Mouse (Mus musculus) spleen, adult 2 months (tissue): ENCODE measurements at regions not wholly inside any gene's neighbourhood (a gene's known extent, or its start where the extent isn't known, plus 50 kb on each side); places are given as distances from the start of the nearest gene placed in this dataset.

Experiments used
- DNase-seq, 2 experiments: peaks; one replicate each; pipeline versions ENCODE4 v3.0.0 to v3.0.0-alpha.2; 2012 to 2021; ENCODE audit warnings: low spot score in 2 of 2, low read depth in 1 of 2
- H3K27ac ChIP-seq: fragments of 200-500 bp; 2 replicates; pipeline ENCODE4 v1.5.1; 2012; ENCODE audit warnings: low read length, inconsistent platforms; ENCODE audit not compliant: insufficient read depth
- H3K27me3 ChIP-seq: fragments of 200-500 bp; 2 replicates; pipeline ENCODE4 v1.6.1; 2012; ENCODE audit warnings: mild to moderate bottlenecking, moderate library complexity, low read length, inconsistent platforms; ENCODE audit not compliant: control insufficient read depth, insufficient read depth
- H3K36me3 ChIP-seq: fragments of 200-500 bp; 2 replicates; pipeline ENCODE4 v1.6.1; 2012; ENCODE audit warnings: mild to moderate bottlenecking, low read length, inconsistent platforms; ENCODE audit not compliant: control insufficient read depth, insufficient read depth
- H3K4me1 ChIP-seq: fragments of 200-500 bp; 2 replicates; pipeline ENCODE4 v1.6.1; 2011; ENCODE audit warnings: inconsistent platforms; ENCODE audit not compliant: control insufficient read depth, insufficient read depth, insufficient read length
- H3K4me3 ChIP-seq: fragments of 200-500 bp; 2 replicates; pipeline ENCODE4 v1.5.1; 2011; ENCODE audit warnings: mild to moderate bottlenecking, inconsistent platforms; ENCODE audit not compliant: insufficient read depth, insufficient read length; ENCODE audit errors: extremely low read depth
- CTCF ChIP-seq: fragments of 200-500 bp; IDR thresholded peaks from 2 replicates; pipeline ENCODE4 v1.5.1; 2011; ENCODE audit warnings: mild to moderate bottlenecking, inconsistent platforms; ENCODE audit not compliant: insufficient read depth, insufficient read length, insufficient replicate concordance; ENCODE audit errors: extremely low read depth
- POLR2A ChIP-seq: fragments of 200-500 bp; IDR thresholded peaks from 2 replicates; pipeline ENCODE4 v1.6.1; 2011; ENCODE audit warnings: low read depth, low read length, inconsistent platforms
- WGBS: fragments of 180-500 bp; shearing (Covaris S2); methylation state at CpG from one replicate; pipeline ENCODE4 v1.1.7; 2018; 5-methylcytosine and 5-hydroxymethylcytosine counted together

- no peak for TF ChIP-seq CTCF
- TF ChIP-seq POLR2A: no peak
- no peak overlapping the region for H3K4me3 ChIP-seq
- DNase-seq: no peak
- no peaks in the 10 kb centered on the region for H3K36me3 ChIP-seq
- H3K27me3 ChIP-seq: no peaks in the 10 kb centered on the region
- H3K4me1 ChIP-seq: no peaks in the 10 kb centered on the region
- no peak overlapping the region for H3K27ac ChIP-seq
Observed at GRCm38 (mm10) chr8:102845362-102845761, 59.9 kb upstream of the Cdh11 start.

GRCm38 (mm10) chr8:102860021-102860420, 74.6 kb upstream of the Cdh11 start:
- WGBS: 73% methylated on average over 1 of the region's 1 CpGs
- TF ChIP-seq CTCF (no peak), POLR2A (no peak)
- Histone ChIP-seq H3K27me3 (no peaks in the 10 kb centered on the region), H3K27ac (no peak overlapping the region), H3K4me3 (no peak overlapping the region), H3K36me3 (no peaks in the 10 kb centered on the region), H3K4me1 (no peaks in the 10 kb centered on the region)
- no peak for DNase-seq

GRCm38 (mm10) chr8:102899525-102899924, 114.1 kb upstream of the Cdh11 start:
- H3K4me3 ChIP-seq: no peak overlapping the region
- DNase-seq: no peak
- no peak overlapping the region for H3K27ac ChIP-seq
- no peaks in the 10 kb centered on the region for H3K36me3 ChIP-seq
- TF ChIP-seq POLR2A (no peak), CTCF (no peak)
- 69% methylated on average over 2 of the region's 2 CpGs for WGBS
- no peaks in the 10 kb centered on the region for H3K27me3 ChIP-seq
- H3K4me1 ChIP-seq: no peaks in the 10 kb centered on the region

- Histone ChIP-seq H3K27ac (no peak overlapping the region), H3K36me3 (no peaks in the 10 kb centered on the region), H3K27me3 (no peaks in the 10 kb centered on the region), H3K4me3 (no peak overlapping the region), H3K4me1 (no peaks in the 10 kb centered on the region)
- WGBS: 78% methylated on average over 5 of the region's 5 CpGs
- no peak for TF ChIP-seq CTCF
- no peak for TF ChIP-seq POLR2A
- DNase-seq: no peak
Observed at GRCm38 (mm10) chr8:102900662-102901061, 115.2 kb upstream of the Cdh11 start.

GRCm38 (mm10) chr8:102907444-102907843, 122.0 kb upstream of the Cdh11 start:
- Histone ChIP-seq H3K27me3 (no peaks in the 10 kb centered on the region), H3K27ac (no peak overlapping the region), H3K4me3 (no peak overlapping the region), H3K36me3 (no peaks in the 10 kb centered on the region), H3K4me1 (no peaks in the 10 kb centered on the region)
- no peak for DNase-seq
- WGBS: 80% methylated on average over 2 of the region's 2 CpGs
- no peak for TF ChIP-seq CTCF
- no peak for TF ChIP-seq POLR2A

- no peak for DNase-seq
- Histone ChIP-seq H3K4me3 (no peak overlapping the region), H3K4me1 (no peaks in the 10 kb centered on the region), H3K27ac (no peak overlapping the region), H3K36me3 (no peaks in the 10 kb centered on the region), H3K27me3 (no peaks in the 10 kb centered on the region)
- 42% methylated on average over 3 of the region's 3 CpGs for WGBS
- TF ChIP-seq CTCF: no peak
Observed at GRCm38 (mm10) chr8:102931342-102931835, 145.9 kb upstream of the Cdh11 start.

- no peak for DNase-seq
- Histone ChIP-seq H3K27me3 (no peaks in the 10 kb centered on the region), H3K4me3 (no peak overlapping the region), H3K36me3 (no peaks in the 10 kb centered on the region), H3K4me1 (no peaks in the 10 kb centered on the region), H3K27ac (no peak overlapping the region)
- TF ChIP-seq CTCF (no peak), POLR2A (no peak)
- WGBS: 84% methylated on average over 2 of the region's 2 CpGs
Observed at GRCm38 (mm10) chr8:102938771-102939170, 153.3 kb upstream of the Cdh11 start.

GRCm38 (mm10) chr8:102945546-102945945, 160.1 kb upstream of the Cdh11 start:
- TF ChIP-seq CTCF (no peak), POLR2A (no peak)
- DNase-seq: no peak
- Histone ChIP-seq H3K36me3 (no peaks in the 10 kb centered on the region), H3K27me3 (no peaks in the 10 kb centered on the region), H3K27ac (no peak overlapping the region), H3K4me1 (no peaks in the 10 kb centered on the region), H3K4me3 (no peak overlapping the region)
- WGBS: 87% methylated on average over 5 of the region's 5 CpGs
